In genomic region chr6:127250181-127250873, GRCm38 (mm10) we compare ENCODE assay signal across 16 mouse cellular contexts.
DNase-seq lines count a peak whose midpoint lies in the region; ATAC-seq and TF ChIP-seq lines count a peak whose summit lies in the region.
"Had no signal": no experiment of that assay in that cellular context is flagged by ENCODE, and none has a peak within 500 bp of the region (broad histone marks: within the 10 kb centered on the region; RNA-seq: fewer than 3 reads in every experiment).

No protein-coding gene starts in this region.

- 0 out of 2 replicates have a peak, but pooled peaks have one; percentile 40 for ATAC-seq in forebrain, embryonic 11.5 days (replicated peaks; ENCODE audit: low FRiP score)
- ATAC-seq in forebrain, embryonic 15.5 days (replicated peaks), result no peak
- ATAC-seq in kidney, postnatal 0 days (replicated peaks; ENCODE audit: low FRiP score, low read depth), result no peak

- H3K4me1 ChIP-seq in forebrain, embryonic 11.5 days (replicated peaks; ENCODE audit: control insufficient read depth, insufficient read depth, low read length), result peaks cover 25% of the 10 kb centered on the region
- H3K4me1 ChIP-seq in forebrain, embryonic 15.5 days, result peaks cover 21% of the 10 kb centered on the region
- 0 out of 2 replicates have a peak, but pooled peaks cover 7% of the 10 kb centered on the region for H3K4me1 ChIP-seq in kidney, postnatal 0 days (replicated peaks; ENCODE audit: insufficient read depth, low read length)
- H3K4me1 ChIP-seq in embryonic facial prominence, embryonic 10.5 days, result peaks cover 66% of the 10 kb centered on the region

- H3K27me3 ChIP-seq in forebrain, embryonic 11.5 days (ENCODE audit: control insufficient read depth, insufficient read depth, low read length), result no peaks in the 10 kb centered on the region; the same call in 1 of the 2 replicates
- H3K27me3 ChIP-seq in forebrain, embryonic 15.5 days, result no peaks in the 10 kb centered on the region
- no peaks in the 10 kb centered on the region for H3K27me3 ChIP-seq in kidney, postnatal 0 days (ENCODE audit: insufficient read depth, low read length)
- no peaks in the 10 kb centered on the region; the same call in 1 of the 2 replicates for H3K27me3 ChIP-seq in embryonic facial prominence, embryonic 10.5 days (replicated peaks; ENCODE audit: low read depth, poor library complexity, severe bottlenecking)
- H3K27me3 ChIP-seq: midbrain, embryonic 15.5 days had no signal

- WGBS in forebrain, embryonic 11.5 days, result 10% methylated on average over 8 of the region's 8 CpGs
- WGBS in forebrain, embryonic 15.5 days, result 9% methylated on average over 8 of the region's 8 CpGs
- 32% methylated on average over 8 of the region's 8 CpGs for WGBS in kidney, postnatal 0 days
- WGBS in embryonic facial prominence, embryonic 10.5 days, result 34% methylated on average over 8 of the region's 8 CpGs

- H3K27ac ChIP-seq in forebrain, embryonic 11.5 days (ENCODE audit: low read depth, low read length), result no peak overlapping the region
- no peak overlapping the region for H3K27ac ChIP-seq in forebrain, embryonic 15.5 days (replicated peaks)
- 0 out of 2 replicates have a peak overlapping the region, but pooled peaks have one; percentile 62 for H3K27ac ChIP-seq in kidney, postnatal 0 days
- peak overlapping the region; percentile 94 for H3K27ac ChIP-seq in embryonic facial prominence, embryonic 10.5 days (replicated peaks)
- H3K27ac ChIP-seq: midbrain, embryonic 15.5 days had no signal

- TF ChIP-seq CTCF in kidney, postnatal 0 days (IDR thresholded peaks at IDR 0.05; ENCODE audit: low read depth), result no peak

- H3K4me2 ChIP-seq in forebrain, embryonic 11.5 days (ENCODE audit: low read depth, low read length, severe bottlenecking), result no peak overlapping the region
- H3K4me2 ChIP-seq in forebrain, embryonic 15.5 days (replicated peaks), result no peak overlapping the region
- no peak overlapping the region for H3K4me2 ChIP-seq in kidney, postnatal 0 days (ENCODE audit: low read length)
- H3K4me2 ChIP-seq: midbrain, embryonic 15.5 days had no signal

- DNase-seq in forebrain, embryonic 11.5 days (ENCODE audit: low spot score), result peak; percentile 61
- DNase-seq in kidney, postnatal 0 days (ENCODE audit: low spot score), result no peak
- no peak for DNase-seq in kidney, postnatal 10 days
- peak; percentile 21 for DNase-seq in embryonic facial prominence, embryonic 10.5 days (ENCODE audit: low spot score)
- DNase-seq in mesoderm, embryonic 11.5 days (ENCODE audit: low read depth, low spot score), result peak; percentile 60
- DNase-seq in gastrocnemius, adult 8-10 months (ENCODE audit: low spot score in 2 of 2), result no peak
- DNase-seq in urinary bladder, postnatal 25 days (ENCODE audit: low spot score), result no peak
- DNase-seq: cerebellum, adult 9-10 months; heart, adult 11 months; heart, postnatal 10 days; kidney, adult 2 months; lung, postnatal 10 days; right cerebral cortex, adult 18-20 months had no signal

- H3K36me3 ChIP-seq in forebrain, embryonic 11.5 days (ENCODE audit: control insufficient read depth, insufficient read depth, low read length), result no peaks in the 10 kb centered on the region
- no peaks in the 10 kb centered on the region for H3K36me3 ChIP-seq in forebrain, embryonic 15.5 days
- H3K36me3 ChIP-seq in kidney, postnatal 0 days (ENCODE audit: insufficient read depth, low read length), result no peaks in the 10 kb centered on the region
- H3K36me3 ChIP-seq in embryonic facial prominence, embryonic 10.5 days (replicated peaks), result no peaks in the 10 kb centered on the region
- H3K36me3 ChIP-seq: G1E; midbrain, embryonic 15.5 days had no signal

- no peak overlapping the region for H3K9ac ChIP-seq in forebrain, embryonic 11.5 days (ENCODE audit: low read length)
- no peak overlapping the region for H3K9ac ChIP-seq in forebrain, embryonic 15.5 days (replicated peaks)
- no peak overlapping the region for H3K9ac ChIP-seq in kidney, postnatal 0 days (ENCODE audit: low read depth, low read length)
- H3K9ac ChIP-seq: midbrain, embryonic 15.5 days had no signal

- H3K9me3 ChIP-seq in forebrain, embryonic 11.5 days (ENCODE audit: control insufficient read depth, low read length), result no peaks in the 10 kb centered on the region
- no peaks in the 10 kb centered on the region for H3K9me3 ChIP-seq in forebrain, embryonic 15.5 days
- H3K9me3 ChIP-seq in kidney, postnatal 0 days (replicated peaks; ENCODE audit: low read length), result no peaks in the 10 kb centered on the region
- H3K9me3 ChIP-seq in embryonic facial prominence, embryonic 10.5 days, result no peaks in the 10 kb centered on the region
- H3K9me3 ChIP-seq: G1E; midbrain, embryonic 15.5 days had no signal

- H3K4me3 ChIP-seq in forebrain, embryonic 11.5 days (ENCODE audit: low read depth, low read length), result no peak overlapping the region
- no peak overlapping the region for H3K4me3 ChIP-seq in forebrain, embryonic 15.5 days
- no peak overlapping the region for H3K4me3 ChIP-seq in kidney, postnatal 0 days (replicated peaks; ENCODE audit: low read depth, low read length)
- peak overlapping the region; percentile 49 for H3K4me3 ChIP-seq in embryonic facial prominence, embryonic 10.5 days
- H3K4me3 ChIP-seq: midbrain, embryonic 15.5 days had no signal

Comparison
In these comparisons a context has a peak if more than half of its experiments do, and no peak if none do; other contexts are left out.
1. DNase-seq: peak in forebrain, embryonic 11.5 days (single experiment), embryonic facial prominence, embryonic 10.5 days (single experiment) and mesoderm, embryonic 11.5 days (single experiment); none in kidney, postnatal 0 days (single experiment), kidney, postnatal 10 days (single experiment), gastrocnemius, adult 8-10 months (0 of 2) and urinary bladder, postnatal 25 days (single experiment).
2. H3K27ac ChIP-seq: peak in kidney, postnatal 0 days (single experiment) and embryonic facial prominence, embryonic 10.5 days (single experiment); none in forebrain, embryonic 11.5 days (single experiment) and forebrain, embryonic 15.5 days (single experiment).